Mouse (Mus musculus): ENCODE measurements around the gene Xpo1. TPM values are rescaled to one million over a fixed set of nuclear protein-coding genes. Genes with fewer than 3 reads are reported as not detected.

The Xpo1 gene
- polyA plus RNA-seq, 1 experiment from 2014 or later: 16.0 TPM

- DNase-seq (peak; percentile 87), ATAC-seq (peak; percentile 63)
- no peaks in the 10 kb centered on the region for H3K27me3 ChIP-seq (ENCODE audit: insufficient read depth, low read length)
- H3K9me3 ChIP-seq (ENCODE audit: low read length): no peaks in the 10 kb centered on the region
- H3K27ac ChIP-seq (ENCODE audit: low read depth): peak within 1 kb of the TSS; percentile 100
- H3K4me1 ChIP-seq (ENCODE audit: insufficient read depth): peaks cover 11% of the 10 kb centered on the region
- peak within 1 kb of the TSS; percentile 84 for H3K4me3 ChIP-seq (ENCODE audit: low read depth, low read length)
- H3K4me2 ChIP-seq (ENCODE audit: low read depth, low read length): peak within 1 kb of the TSS; percentile 87
- peaks cover 5% of the 10 kb centered on the region; the same call in 1 of the 2 replicates for H3K36me3 ChIP-seq (replicated peaks; ENCODE audit: insufficient read depth, low read length)
- H3K9ac ChIP-seq (replicated peaks): peak within 1 kb of the TSS; percentile 99
- 1% methylated on average over 39 of the region's 80 CpGs for WGBS (ENCODE audit: insufficient replicate concordance)
- TF ChIP-seq CTCF (IDR thresholded peaks at IDR 0.05; ENCODE audit: low read depth) (no peak), EP300 (IDR thresholded peaks at IDR 0.05; ENCODE audit: low read depth) (no peak)
Observed at GRCm38 (mm10) chr11:23306764-23307565, 51.1 kb downstream of the Xpo1 start, which contains the start of gene Usp34. TSS of gene Usp34 (plus strand) at chr11:23306895.

GRCm38 (mm10) chr11:23307566-23307920 is 51.7 kb downstream of the Xpo1 start:
- ATAC-seq: no peak
- Histone ChIP-seq H3K9me3 (ENCODE audit: low read length) (no peaks in the 10 kb centered on the region), H3K27ac (ENCODE audit: low read depth) (peak overlapping the region; percentile 100), H3K4me3 (ENCODE audit: low read depth, low read length) (peak overlapping the region; percentile 84), H3K9ac (replicated peaks) (peak overlapping the region; percentile 99), H3K4me1 (ENCODE audit: insufficient read depth) (peaks cover 13% of the 10 kb centered on the region), H3K27me3 (ENCODE audit: insufficient read depth, low read length) (no peaks in the 10 kb centered on the region), H3K36me3 (replicated peaks; ENCODE audit: insufficient read depth, low read length) (peaks cover 5% of the 10 kb centered on the region; the same call in 1 of the 2 replicates), H3K4me2 (ENCODE audit: low read depth, low read length) (peak overlapping the region; percentile 86)
- no peak for DNase-seq
- WGBS (ENCODE audit: insufficient replicate concordance): under 1% methylated on average over 6 of the region's 6 CpGs
- TF ChIP-seq EP300 (IDR thresholded peaks at IDR 0.05; ENCODE audit: low read depth): no peak
- TF ChIP-seq CTCF (IDR thresholded peaks at IDR 0.05; ENCODE audit: low read depth): no peak

- DNase-seq: peak; percentile 15
- no peak overlapping the region for H3K4me3 ChIP-seq (ENCODE audit: low read depth, low read length)
- H3K4me2 ChIP-seq (ENCODE audit: low read depth, low read length): no peak overlapping the region
- 30% methylated on average over 1 of the region's 1 CpGs for WGBS (ENCODE audit: insufficient replicate concordance)
- no peak overlapping the region for H3K9ac ChIP-seq (replicated peaks)
- no peaks in the 10 kb centered on the region for H3K27me3 ChIP-seq (ENCODE audit: insufficient read depth, low read length)
- ATAC-seq: peak; percentile 78
- no peaks in the 10 kb centered on the region for H3K9me3 ChIP-seq (ENCODE audit: low read length)
- no peak overlapping the region for H3K27ac ChIP-seq (ENCODE audit: low read depth)
- no peak for TF ChIP-seq CTCF (IDR thresholded peaks at IDR 0.05; ENCODE audit: low read depth)
- TF ChIP-seq EP300 (IDR thresholded peaks at IDR 0.05; ENCODE audit: low read depth): peak; percentile 48; the same call in 1 of the 2 replicates
- H3K36me3 ChIP-seq (replicated peaks; ENCODE audit: insufficient read depth, low read length): peaks cover 5% of the 10 kb centered on the region; the same call in 1 of the 2 replicates
- H3K4me1 ChIP-seq (ENCODE audit: insufficient read depth): peaks cover 17% of the 10 kb centered on the region
Observed at GRCm38 (mm10) chr11:23313496-23313895, 57.7 kb downstream of the Xpo1 start.

GRCm38 (mm10) chr11:23329413-23329812 is 73.6 kb downstream of the Xpo1 start:
- ATAC-seq: no peak
- H3K4me1 ChIP-seq (ENCODE audit: insufficient read depth): no peaks in the 10 kb centered on the region
- no peak overlapping the region for H3K4me3 ChIP-seq (ENCODE audit: low read depth, low read length)
- no peak overlapping the region for H3K9ac ChIP-seq (replicated peaks)
- H3K27me3 ChIP-seq (ENCODE audit: insufficient read depth, low read length): no peaks in the 10 kb centered on the region
- H3K4me2 ChIP-seq (ENCODE audit: low read depth, low read length): no peak overlapping the region
- WGBS (ENCODE audit: insufficient replicate concordance): 85% methylated on average over 2 of the region's 2 CpGs
- H3K36me3 ChIP-seq (replicated peaks; ENCODE audit: insufficient read depth, low read length): 0 out of 2 replicates have a peak, but pooled peaks cover 4% of the 10 kb centered on the region
- no peaks in the 10 kb centered on the region for H3K9me3 ChIP-seq (ENCODE audit: low read length)
- no peak overlapping the region for H3K27ac ChIP-seq (ENCODE audit: low read depth)
- no peak for DNase-seq
- TF ChIP-seq EP300 (IDR thresholded peaks at IDR 0.05; ENCODE audit: low read depth): no peak
- TF ChIP-seq CTCF (IDR thresholded peaks at IDR 0.05; ENCODE audit: low read depth): no peak

DNA sequence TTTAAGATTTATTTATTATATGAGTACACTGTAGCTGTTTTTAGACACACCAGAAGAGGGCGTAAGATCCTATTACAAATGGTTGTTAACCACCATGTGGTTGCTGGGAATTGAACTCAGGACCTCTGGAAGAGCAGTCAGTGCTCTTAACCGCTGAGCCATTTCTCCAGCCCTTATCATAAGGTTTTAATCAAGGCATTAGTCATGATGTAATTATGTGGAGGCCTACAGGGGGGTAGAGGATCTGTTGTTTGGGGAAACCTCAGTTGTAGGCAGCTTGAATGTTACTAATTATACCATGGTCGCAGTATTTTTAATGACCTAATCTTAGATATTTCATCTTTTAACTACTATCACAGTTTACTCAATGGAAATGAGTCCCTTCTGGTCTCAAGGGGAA is 76.3 kb downstream of the Xpo1 start:
- Histone ChIP-seq H3K9ac (replicated peaks) (no peak overlapping the region), H3K4me3 (ENCODE audit: low read depth, low read length) (no peak overlapping the region), H3K27ac (ENCODE audit: low read depth) (no peak overlapping the region), H3K9me3 (ENCODE audit: low read length) (no peaks in the 10 kb centered on the region), H3K4me1 (ENCODE audit: insufficient read depth) (no peaks in the 10 kb centered on the region), H3K4me2 (ENCODE audit: low read depth, low read length) (no peak overlapping the region), H3K36me3 (replicated peaks; ENCODE audit: insufficient read depth, low read length) (0 out of 2 replicates have a peak, but pooled peaks cover 6% of the 10 kb centered on the region), H3K27me3 (ENCODE audit: insufficient read depth, low read length) (no peaks in the 10 kb centered on the region)
- 80% methylated on average over 3 of the region's 3 CpGs for WGBS (ENCODE audit: insufficient replicate concordance)
- ATAC-seq (no peak), DNase-seq (no peak)
- TF ChIP-seq CTCF (IDR thresholded peaks at IDR 0.05; ENCODE audit: low read depth): no peak

DNA sequence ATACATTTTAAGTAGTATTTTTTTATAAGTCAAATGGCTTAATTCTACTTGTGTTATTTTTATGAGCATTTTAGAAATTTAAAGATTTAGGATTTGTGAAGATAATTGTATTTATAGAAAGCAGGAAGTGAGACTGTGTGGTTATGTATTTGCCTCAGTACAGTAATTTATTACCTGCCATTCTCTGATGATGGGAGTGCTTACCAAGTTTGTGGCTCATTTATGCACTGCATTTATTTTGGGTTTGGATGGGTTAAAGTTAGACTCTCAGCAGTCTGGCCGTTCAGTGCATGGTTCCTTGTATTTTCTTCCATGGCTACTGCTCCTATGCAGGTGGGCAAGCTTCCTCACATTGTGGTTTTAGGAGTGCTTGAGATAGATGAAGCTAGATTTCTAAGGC is 79.3 kb downstream of the Xpo1 start:
- peaks cover 10% of the 10 kb centered on the region for H3K36me3 ChIP-seq (replicated peaks; ENCODE audit: insufficient read depth, low read length)
- no peak overlapping the region for H3K4me2 ChIP-seq (ENCODE audit: low read depth, low read length)
- ATAC-seq: no peak
- H3K4me1 ChIP-seq (ENCODE audit: insufficient read depth): no peaks in the 10 kb centered on the region
- H3K4me3 ChIP-seq (ENCODE audit: low read depth, low read length): no peak overlapping the region
- TF ChIP-seq EP300 (IDR thresholded peaks at IDR 0.05; ENCODE audit: low read depth) (no peak), CTCF (IDR thresholded peaks at IDR 0.05; ENCODE audit: low read depth) (no peak)
- no peak for DNase-seq
- H3K27ac ChIP-seq (ENCODE audit: low read depth): no peak overlapping the region
- 56% methylated on average over 1 of the region's 1 CpGs for WGBS (ENCODE audit: insufficient replicate concordance)
- no peaks in the 10 kb centered on the region for H3K9me3 ChIP-seq (ENCODE audit: low read length)
- H3K27me3 ChIP-seq (ENCODE audit: insufficient read depth, low read length): no peaks in the 10 kb centered on the region
- H3K9ac ChIP-seq (replicated peaks): no peak overlapping the region

Other genes starting within 250 kb of the Xpo1 start
- 1.5 and 1.6 TPM in 2 replicates for gene Fam161a, start 248.5 kb upstream of the Xpo1 start, polyA plus RNA-seq (2015; fragmentation: Nextera tagmentation; extraction: Ambion mirVana)
- 5.6 and 6.6 TPM in 2 replicates for gene Usp34, start 50.9 kb downstream of the Xpo1 start, polyA plus RNA-seq (2015; fragmentation: Nextera tagmentation; extraction: Ambion mirVana)
- gene Ahsa2, start 242.0 kb downstream of the Xpo1 start, polyA plus RNA-seq (2015; fragmentation: Nextera tagmentation; extraction: Ambion mirVana): 16.0 and 17.3 TPM in 2 replicates

All from liver, postnatal 0 days (tissue).